Mouse (Mus musculus): Measurements from ENCODE around the gene Nrg3. TPM values are rescaled to one million over a fixed set of nuclear protein-coding genes. Genes with fewer than 3 reads are reported as not detected.

The Nrg3 gene
- polyA plus RNA-seq, 1 experiment from 2014 or later = not detected

DNA sequence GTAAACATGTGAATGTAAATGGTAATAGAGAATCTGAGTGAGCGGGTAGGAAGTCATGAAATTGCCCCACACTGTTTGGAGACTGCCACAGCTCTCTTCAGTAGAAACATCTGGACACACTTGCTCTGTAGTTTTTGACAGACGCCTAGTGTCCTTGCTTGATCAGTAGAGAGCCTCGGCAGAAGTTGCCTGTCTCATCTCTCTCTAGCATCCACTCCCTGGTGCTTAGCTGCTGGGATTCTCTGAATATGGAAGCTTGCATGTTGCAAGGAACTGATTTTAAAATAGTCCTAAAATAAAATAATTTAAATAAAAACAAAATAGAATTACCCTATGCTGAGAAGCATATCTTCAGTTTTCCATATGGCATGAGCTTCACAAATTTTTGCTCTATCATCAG is 675.9 kb downstream of the Nrg3 start:
- no peaks in the 10 kb centered on the region for H3K4me1 ChIP-seq (ENCODE audit: control insufficient read depth in 2 of 2, insufficient read depth in 2 of 2, low read length in 2 of 2)
- H3K4me2 ChIP-seq (ENCODE audit: low read length) = no peak overlapping the region
- no peak overlapping the region for H3K27ac ChIP-seq (replicated peaks in 1 of 2; ENCODE audit: control insufficient read depth in 1 of 2, insufficient read depth in 1 of 2, low read depth in 2 of 2, low read length in 2 of 2)
- no peaks in the 10 kb centered on the region for H3K27me3 ChIP-seq (ENCODE audit: control insufficient read depth, insufficient read depth, low read length)
- no peak overlapping the region for H3K4me3 ChIP-seq (ENCODE audit: control insufficient read depth in 1 of 2, insufficient read depth in 1 of 2, low read depth in 1 of 2, low read length in 2 of 2)
- whole genome bisulfite sequencing = 76% methylated on average over 3 of the region's 3 CpGs
- ATAC-seq (ENCODE audit: insufficient number of reproducible peaks, insufficient read depth, low FRiP score, low read depth) = no peak
- no peaks in the 10 kb centered on the region for H3K9me3 ChIP-seq (ENCODE audit: control insufficient read depth, low read length)
- no peaks in the 10 kb centered on the region for H3K36me3 ChIP-seq (ENCODE audit: control insufficient read depth, insufficient read depth, low read length)
- no peak overlapping the region for H3K9ac ChIP-seq (ENCODE audit: low read length)

DNA sequence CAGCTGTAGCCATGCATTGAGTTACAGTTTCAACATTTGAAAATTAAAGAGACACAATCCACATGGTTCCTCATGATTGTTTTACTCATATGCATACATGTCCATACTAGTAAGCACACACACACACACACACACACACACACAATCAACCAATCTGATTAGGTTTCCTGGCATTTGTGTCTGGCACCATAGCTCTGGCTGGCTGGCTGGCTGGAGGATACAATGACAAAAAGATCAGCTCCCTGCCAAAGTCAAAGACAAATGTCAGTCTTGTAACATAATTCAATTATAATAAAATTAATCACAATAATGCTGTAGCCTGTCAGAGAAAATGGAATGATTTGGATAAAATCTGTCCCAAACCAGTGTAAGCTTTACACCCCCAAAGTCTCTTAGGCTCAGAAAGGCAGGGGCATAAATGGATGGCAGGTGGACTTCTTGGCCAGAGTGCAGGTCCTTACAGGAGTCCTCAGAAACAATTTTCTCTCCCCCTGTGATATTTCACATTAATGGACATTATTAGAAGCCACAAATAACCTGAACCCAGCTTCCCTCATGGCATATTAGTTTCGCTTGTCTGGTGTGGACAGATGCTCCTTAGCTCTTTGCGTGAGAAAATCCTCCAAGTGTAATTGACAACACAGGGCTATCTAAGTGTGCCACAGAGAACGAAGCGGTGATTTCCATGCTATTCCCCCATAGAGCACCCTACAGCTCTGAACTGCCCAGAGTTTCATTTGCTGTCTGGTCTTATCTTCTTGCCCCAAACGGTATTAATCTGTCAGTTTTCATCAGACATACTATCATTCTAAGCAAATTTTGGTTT is 697.4 kb downstream of the Nrg3 start:
- Histone ChIP-seq H3K27me3 (ENCODE audit: control insufficient read depth, insufficient read depth, low read length) (no peaks in the 10 kb centered on the region), H3K9ac (ENCODE audit: low read length) (no peak overlapping the region), H3K36me3 (ENCODE audit: control insufficient read depth, insufficient read depth, low read length) (no peaks in the 10 kb centered on the region), H3K4me2 (ENCODE audit: low read length) (no peak overlapping the region), H3K4me3 (ENCODE audit: control insufficient read depth in 1 of 2, insufficient read depth in 1 of 2, low read depth in 1 of 2, low read length in 2 of 2) (no peak overlapping the region), H3K4me1 (ENCODE audit: control insufficient read depth in 2 of 2, insufficient read depth in 2 of 2, low read length in 2 of 2) (no peaks in the 10 kb centered on the region), H3K27ac (replicated peaks in 1 of 2; ENCODE audit: control insufficient read depth in 1 of 2, insufficient read depth in 1 of 2, low read depth in 2 of 2, low read length in 2 of 2) (no peak overlapping the region), H3K9me3 (ENCODE audit: control insufficient read depth, low read length) (0 out of 2 replicates have a peak, but pooled peaks cover 3% of the 10 kb centered on the region)
- no peak for ATAC-seq (ENCODE audit: insufficient number of reproducible peaks, insufficient read depth, low FRiP score, low read depth)
- 76% methylated on average over 5 of the region's 5 CpGs for WGBS

GRCm38 (mm10) chr14:38774811-38775210 is 698.1 kb downstream of the Nrg3 start:
- H3K9ac ChIP-seq (ENCODE audit: low read length) = no peak overlapping the region
- H3K4me1 ChIP-seq (ENCODE audit: control insufficient read depth in 2 of 2, insufficient read depth in 2 of 2, low read length in 2 of 2) = no peaks in the 10 kb centered on the region
- H3K9me3 ChIP-seq (ENCODE audit: control insufficient read depth, low read length) = peaks cover 7% of the 10 kb centered on the region; the same call in 1 of the 2 replicates
- H3K36me3 ChIP-seq (ENCODE audit: control insufficient read depth, insufficient read depth, low read length) = no peaks in the 10 kb centered on the region
- no peak overlapping the region for H3K4me2 ChIP-seq (ENCODE audit: low read length)
- no peak overlapping the region for H3K27ac ChIP-seq (replicated peaks in 1 of 2; ENCODE audit: control insufficient read depth in 1 of 2, insufficient read depth in 1 of 2, low read depth in 2 of 2, low read length in 2 of 2)
- no peak for ATAC-seq (ENCODE audit: insufficient number of reproducible peaks, insufficient read depth, low FRiP score, low read depth)
- WGBS = 61% methylated on average over 1 of the region's 1 CpGs
- H3K4me3 ChIP-seq (ENCODE audit: control insufficient read depth in 1 of 2, insufficient read depth in 1 of 2, low read depth in 1 of 2, low read length in 2 of 2) = no peak overlapping the region
- no peaks in the 10 kb centered on the region for H3K27me3 ChIP-seq (ENCODE audit: control insufficient read depth, insufficient read depth, low read length)

DNA sequence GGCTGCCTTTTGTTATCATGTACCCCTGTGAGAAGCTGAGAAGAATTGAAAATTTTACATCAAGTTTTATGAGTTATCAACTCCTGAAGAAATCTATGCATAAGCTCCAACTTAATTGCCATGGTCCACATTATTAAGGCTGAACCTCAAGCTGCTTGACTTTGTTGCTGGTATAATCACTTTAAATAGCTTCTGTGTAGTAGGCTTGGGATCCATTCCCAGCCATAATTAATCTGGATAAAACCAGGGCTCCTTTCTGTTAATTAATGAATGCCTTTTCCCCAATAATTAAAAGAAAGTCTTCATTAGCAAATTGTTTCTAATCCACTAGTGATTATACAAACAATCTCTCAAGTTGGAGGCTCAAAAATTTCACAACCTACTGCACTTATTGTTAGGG is 742.4 kb downstream of the Nrg3 start:
- ATAC-seq (ENCODE audit: insufficient number of reproducible peaks, insufficient read depth, low FRiP score, low read depth) = no peak

DNA sequence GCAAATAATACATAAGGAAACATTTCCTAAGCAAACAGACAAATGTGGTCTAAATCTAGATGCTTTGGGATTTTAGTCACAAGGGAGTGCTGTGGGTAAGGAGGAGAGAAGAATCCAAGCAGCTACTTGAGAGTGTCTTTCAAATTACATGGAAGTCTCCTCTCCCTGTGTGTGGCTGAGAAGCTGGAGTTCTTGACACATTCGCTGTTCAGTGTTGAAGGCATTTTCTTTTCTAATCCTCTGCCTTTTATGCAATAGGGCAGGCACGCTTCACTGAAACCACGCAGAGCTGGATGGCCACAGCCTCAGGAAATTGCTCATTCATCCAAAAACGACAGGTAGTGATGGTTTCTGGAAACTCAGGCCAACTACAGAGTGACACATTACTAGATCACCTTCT is 769.0 kb downstream of the Nrg3 start:
- no peak overlapping the region for H3K27ac ChIP-seq (replicated peaks in 1 of 2; ENCODE audit: control insufficient read depth in 1 of 2, insufficient read depth in 1 of 2, low read depth in 2 of 2, low read length in 2 of 2)
- no peak overlapping the region for H3K4me3 ChIP-seq (ENCODE audit: control insufficient read depth in 1 of 2, insufficient read depth in 1 of 2, low read depth in 1 of 2, low read length in 2 of 2)
- H3K9me3 ChIP-seq (ENCODE audit: control insufficient read depth, low read length) = no peaks in the 10 kb centered on the region
- no peak overlapping the region for H3K4me2 ChIP-seq (ENCODE audit: low read length)
- H3K27me3 ChIP-seq (ENCODE audit: control insufficient read depth, insufficient read depth, low read length) = no peaks in the 10 kb centered on the region
- H3K4me1 ChIP-seq (ENCODE audit: control insufficient read depth in 2 of 2, insufficient read depth in 2 of 2, low read length in 2 of 2) = no peaks in the 10 kb centered on the region
- H3K36me3 ChIP-seq (ENCODE audit: control insufficient read depth, insufficient read depth, low read length) = no peaks in the 10 kb centered on the region
- ATAC-seq (ENCODE audit: insufficient number of reproducible peaks, insufficient read depth, low FRiP score, low read depth) = no peak
- no peak overlapping the region for H3K9ac ChIP-seq (ENCODE audit: low read length)
- WGBS = 55% methylated on average over 4 of the region's 4 CpGs

More for the DNA sequence above, 742.4 kb downstream of the Nrg3 start:
- no peak overlapping the region for H3K4me2 ChIP-seq (ENCODE audit: low read length)
- H3K27me3 ChIP-seq (ENCODE audit: control insufficient read depth, insufficient read depth, low read length) = no peaks in the 10 kb centered on the region
- H3K9ac ChIP-seq (ENCODE audit: low read length) = no peak overlapping the region
- H3K9me3 ChIP-seq (ENCODE audit: control insufficient read depth, low read length) = no peaks in the 10 kb centered on the region
- no peak overlapping the region for H3K27ac ChIP-seq (replicated peaks in 1 of 2; ENCODE audit: control insufficient read depth in 1 of 2, insufficient read depth in 1 of 2, low read depth in 2 of 2, low read length in 2 of 2)
- no peak overlapping the region for H3K4me3 ChIP-seq (ENCODE audit: control insufficient read depth in 1 of 2, insufficient read depth in 1 of 2, low read depth in 1 of 2, low read length in 2 of 2)
- H3K4me1 ChIP-seq (ENCODE audit: control insufficient read depth in 2 of 2, insufficient read depth in 2 of 2, low read length in 2 of 2) = no peaks in the 10 kb centered on the region
- no peaks in the 10 kb centered on the region for H3K36me3 ChIP-seq (ENCODE audit: control insufficient read depth, insufficient read depth, low read length)

- Histone ChIP-seq H3K9me3 (ENCODE audit: control insufficient read depth, low read length) (no peaks in the 10 kb centered on the region), H3K27me3 (ENCODE audit: control insufficient read depth, insufficient read depth, low read length) (no peaks in the 10 kb centered on the region), H3K36me3 (ENCODE audit: control insufficient read depth, insufficient read depth, low read length) (no peaks in the 10 kb centered on the region), H3K4me3 (ENCODE audit: control insufficient read depth in 1 of 2, insufficient read depth in 1 of 2, low read depth in 1 of 2, low read length in 2 of 2) (no peak overlapping the region), H3K27ac (replicated peaks in 1 of 2; ENCODE audit: control insufficient read depth in 1 of 2, insufficient read depth in 1 of 2, low read depth in 2 of 2, low read length in 2 of 2) (no peak overlapping the region), H3K4me2 (ENCODE audit: low read length) (no peak overlapping the region), H3K4me1 (ENCODE audit: control insufficient read depth in 2 of 2, insufficient read depth in 2 of 2, low read length in 2 of 2) (no peaks in the 10 kb centered on the region), H3K9ac (ENCODE audit: low read length) (no peak overlapping the region)
- no peak for ATAC-seq (ENCODE audit: insufficient number of reproducible peaks, insufficient read depth, low FRiP score, low read depth)
- WGBS = 53% methylated on average over 9 of the region's 9 CpGs
These were observed 770.1 kb downstream of the Nrg3 start for GRCm38 (mm10) chr14:38702596-38703393.

GRCm38 (mm10) chr14:38701413-38701812 is 771.5 kb downstream of the Nrg3 start:
- Histone ChIP-seq H3K36me3 (ENCODE audit: control insufficient read depth, insufficient read depth, low read length) (no peaks in the 10 kb centered on the region), H3K4me2 (ENCODE audit: low read length) (no peak overlapping the region), H3K9ac (ENCODE audit: low read length) (no peak overlapping the region), H3K4me3 (ENCODE audit: control insufficient read depth in 1 of 2, insufficient read depth in 1 of 2, low read depth in 1 of 2, low read length in 2 of 2) (no peak overlapping the region), H3K9me3 (ENCODE audit: control insufficient read depth, low read length) (no peaks in the 10 kb centered on the region), H3K27ac (replicated peaks in 1 of 2; ENCODE audit: control insufficient read depth in 1 of 2, insufficient read depth in 1 of 2, low read depth in 2 of 2, low read length in 2 of 2) (no peak overlapping the region), H3K4me1 (ENCODE audit: control insufficient read depth in 2 of 2, insufficient read depth in 2 of 2, low read length in 2 of 2) (no peaks in the 10 kb centered on the region), H3K27me3 (ENCODE audit: control insufficient read depth, insufficient read depth, low read length) (no peaks in the 10 kb centered on the region)
- WGBS = 12% methylated on average over 1 of the region's 1 CpGs
- no peak for ATAC-seq (ENCODE audit: insufficient number of reproducible peaks, insufficient read depth, low FRiP score, low read depth)

All from heart, embryonic 14.5 days (tissue).